Mouse (Mus musculus) left cerebral cortex, adult 6 months (tissue): ENCODE measurements around the gene Mesp1. TPM values are rescaled to one million over a fixed set of nuclear protein-coding genes. Genes with fewer than 3 reads are reported as not detected.

Experiments
- long read RNA-seq, 2 experiments: library from polyadenylated mRNA; unstranded; transcript quantifications; one replicate each; pipeline ENCODE4 v2.0.0; 2019 to 2020
- polyA plus RNA-seq: library from polyadenylated mRNA; unstranded; fragments of <200 nt; fragmentation: Nextera tagmentation; gene quantifications from 2 replicates; pipeline ENCODE4 v1.2.3, GENCODE M21; 2021

Gene Mesp1
- 0.11 and 0.21 TPM in 2 replicates for polyA plus RNA-seq
- long read RNA-seq, experiment 1 = 0 reads
- long read RNA-seq, experiment 2 = 0 reads

DNA sequence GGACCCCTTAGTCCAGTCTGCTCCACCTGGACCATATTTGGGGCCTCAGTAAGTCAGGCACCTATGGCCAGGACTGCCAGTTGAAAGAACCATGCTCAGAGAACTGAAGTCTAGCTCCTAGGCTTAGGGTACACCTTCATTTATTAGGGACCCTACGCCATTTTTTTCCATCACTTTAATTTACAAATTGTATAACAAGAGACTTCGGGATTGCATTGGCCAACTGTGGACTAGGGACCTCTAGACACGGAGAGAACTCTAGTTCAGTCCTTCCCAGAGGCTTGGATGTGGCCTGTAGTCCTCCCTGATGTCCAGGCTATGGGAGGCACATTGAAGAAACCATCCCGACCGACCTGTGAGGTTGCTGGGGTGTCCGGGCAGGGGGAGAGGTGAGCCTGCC lies at the start of gene Mesp1:
Mesp1 (minus strand) TSS at position 101 of the 400 bp plus-strand sequence.

GRCm38 (mm10) chr7:79810611-79811506 lies 17.3 kb upstream of the Mesp1 start, which contains the start of gene Mesp2:
Gene Mesp2, plus strand, starts transcription at chr7:79810727.

GRCm38 (mm10) chr7:79742659-79743536 lies 50.7 kb downstream of the Mesp1 start, which contains the start of the genes Pex11a and Wdr93:
Gene Pex11a, minus strand, starts transcription at chr7:79743131.
Gene Wdr93, plus strand, starts transcription at chr7:79743163.

Other genes with a start within 250 kb of the Mesp1 start
- 0.88 and 1.3 TPM in 2 replicates for gene Rhcg, start 176.1 kb downstream of the Mesp1 start, polyA plus RNA-seq
- gene Ticrr, start 133.6 kb downstream of the Mesp1 start, polyA plus RNA-seq = 0.04 and 0.09 TPM in 2 replicates
- 0.20 and 0.40 TPM in 2 replicates for gene Kif7, start 78.1 kb downstream of the Mesp1 start, polyA plus RNA-seq
- gene Plin1, start 60.9 kb downstream of the Mesp1 start, polyA plus RNA-seq = 0.13 TPM in 1 of 2 replicates, not detected in the other
- gene Pex11a, start 50.7 kb downstream of the Mesp1 start, polyA plus RNA-seq = 14.2 and 15.5 TPM in 2 replicates
- gene Wdr93, start 50.6 kb downstream of the Mesp1 start, polyA plus RNA-seq = 0.25 and 0.33 TPM in 2 replicates
- gene Mesp2, start 16.9 kb upstream of the Mesp1 start, polyA plus RNA-seq = 0.53 and 0.72 TPM in 2 replicates
- 0.34 and 0.44 TPM in 2 replicates for gene Anpep, start 67.3 kb upstream of the Mesp1 start, polyA plus RNA-seq
- gene Ap3s2, start 126.9 kb upstream of the Mesp1 start, polyA plus RNA-seq = 20.3 and 20.9 TPM in 2 replicates
- 14.8 and 19.8 TPM in 2 replicates for gene Arpin, start 141.6 kb upstream of the Mesp1 start, polyA plus RNA-seq
- gene Zfp710, start 231.0 kb upstream of the Mesp1 start, polyA plus RNA-seq = 3.2 and 3.6 TPM in 2 replicates